In genomic region chr17:4640555-4640954, GRCm38 (mm10) we compare ENCODE assay signal across 10 mouse cellular contexts.
A peak's percentile ranks its signal among the peaks of the same experiment; 100 is the strongest.
DNase-seq lines count a peak whose midpoint lies in the region; ATAC-seq lines count a peak whose summit lies in the region.
"Had no signal": no experiment of that assay in that cellular context is flagged by ENCODE, and none has a peak within 500 bp of the region (broad histone marks: within the 10 kb centered on the region; RNA-seq: fewer than 3 reads in every experiment).

No protein-coding gene starts in this region.

- no peaks in the 10 kb centered on the region for H3K36me3 ChIP-seq in heart, embryonic 10.5 days
- no peaks in the 10 kb centered on the region for H3K36me3 ChIP-seq in midbrain, embryonic 15.5 days (replicated peaks)
- H3K36me3 ChIP-seq in hindbrain, embryonic 13.5 days: no peaks in the 10 kb centered on the region
- H3K36me3 ChIP-seq: embryonic facial prominence, embryonic 13.5 days; stomach, embryonic 15.5 days had no signal

- 86% methylated on average over 7 of the region's 7 CpGs for WGBS in heart, embryonic 10.5 days
- 86% methylated on average over 7 of the region's 7 CpGs for WGBS in midbrain, embryonic 15.5 days
- 91% methylated on average over 7 of the region's 7 CpGs for WGBS in hindbrain, embryonic 13.5 days

- H3K9ac ChIP-seq in midbrain, embryonic 15.5 days: no peak overlapping the region
- H3K9ac ChIP-seq in hindbrain, embryonic 13.5 days: no peak overlapping the region
- H3K9ac ChIP-seq: embryonic facial prominence, embryonic 13.5 days; stomach, embryonic 15.5 days had no signal

- H3K4me2 ChIP-seq in midbrain, embryonic 15.5 days: no peak overlapping the region
- H3K4me2 ChIP-seq in hindbrain, embryonic 13.5 days: no peak overlapping the region
- H3K4me2 ChIP-seq: embryonic facial prominence, embryonic 13.5 days; stomach, embryonic 15.5 days had no signal

- H3K9me3 ChIP-seq in heart, embryonic 10.5 days: no peaks in the 10 kb centered on the region
- no peaks in the 10 kb centered on the region for H3K9me3 ChIP-seq in midbrain, embryonic 15.5 days
- no peaks in the 10 kb centered on the region; the same call in 1 of the 2 replicates for H3K9me3 ChIP-seq in hindbrain, embryonic 13.5 days
- H3K9me3 ChIP-seq: embryonic facial prominence, embryonic 13.5 days; stomach, embryonic 15.5 days had no signal

- no peak overlapping the region for H3K4me3 ChIP-seq in heart, embryonic 10.5 days
- no peak overlapping the region for H3K4me3 ChIP-seq in midbrain, embryonic 15.5 days
- no peak overlapping the region for H3K4me3 ChIP-seq in hindbrain, embryonic 13.5 days
- H3K4me3 ChIP-seq: embryonic facial prominence, embryonic 13.5 days; stomach, embryonic 15.5 days had no signal

- H3K27me3 ChIP-seq in heart, embryonic 10.5 days (ENCODE audit: insufficient read depth, poor library complexity, severe bottlenecking): no peaks in the 10 kb centered on the region
- no peaks in the 10 kb centered on the region for H3K27me3 ChIP-seq in midbrain, embryonic 15.5 days (replicated peaks)
- H3K27me3 ChIP-seq in hindbrain, embryonic 13.5 days: no peaks in the 10 kb centered on the region
- H3K27me3 ChIP-seq: embryonic facial prominence, embryonic 13.5 days; stomach, embryonic 15.5 days had no signal

- peak; percentile 96 for DNase-seq in heart, adult 11 months
- no peak for DNase-seq in heart, embryonic 10.5 days (ENCODE audit: low spot score)
- DNase-seq in adipocyte (ENCODE audit: low spot score): peak; percentile 3
- DNase-seq in gastrocnemius, postnatal 4 days (ENCODE audit: low spot score in 2 of 2): peak; percentile 26 to 57
- DNase-seq in lung, postnatal 14 days: peak; percentile 50

- peaks cover 5% of the 10 kb centered on the region; the same call in 1 of the 2 replicates for H3K4me1 ChIP-seq in heart, embryonic 10.5 days
- peaks cover 6% of the 10 kb centered on the region; the same call in 1 of the 2 replicates for H3K4me1 ChIP-seq in midbrain, embryonic 15.5 days
- no peaks in the 10 kb centered on the region for H3K4me1 ChIP-seq in hindbrain, embryonic 13.5 days (replicated peaks)

- no peak for ATAC-seq in midbrain, embryonic 15.5 days (replicated peaks)
- no peak for ATAC-seq in erythroblast, adult 5-6 weeks (replicated peaks; ENCODE audit: low FRiP score, poor library complexity, severe bottlenecking)
- ATAC-seq in hindbrain, embryonic 13.5 days (ENCODE audit: low FRiP score): no peak

- no peak overlapping the region for H3K27ac ChIP-seq in heart, embryonic 10.5 days
- no peak overlapping the region for H3K27ac ChIP-seq in midbrain, embryonic 15.5 days
- H3K27ac ChIP-seq in hindbrain, embryonic 13.5 days: no peak overlapping the region
- H3K27ac ChIP-seq: embryonic facial prominence, embryonic 13.5 days; stomach, embryonic 15.5 days had no signal
